Mouse (Mus musculus) ES-E14 (cell line): ENCODE measurements at regions not wholly inside any gene's neighbourhood (a gene's known extent, or its start where the extent isn't known, plus 50 kb on each side); places are given as distances from the start of the nearest gene placed in this dataset.

Experiments
- CHD2 ChIP-seq: IDR thresholded peaks from 2 replicates; pipeline ENCODE4 v1.6.1; 2014; ENCODE audit warnings: mild to moderate bottlenecking, low read depth, low read length, inconsistent platforms
- HCFC1 ChIP-seq: IDR thresholded peaks from 2 replicates; pipeline ENCODE4 v1.6.1; 2012; ENCODE audit warnings: low read length, inconsistent platforms, borderline replicate concordance; ENCODE audit not compliant: insufficient read depth
- MAFK ChIP-seq: IDR thresholded peaks from 2 replicates; pipeline ENCODE4 v1.6.1; 2014; ENCODE audit warnings: mild to moderate bottlenecking, low read depth, low read length, inconsistent platforms; ENCODE audit not compliant: insufficient read depth
- ZC3H11A ChIP-seq: IDR thresholded peaks from 2 replicates; pipeline ENCODE4 v1.6.1; 2012; ENCODE audit warnings: low read depth, mild to moderate bottlenecking, inconsistent platforms, low read length, borderline replicate concordance
- ZNF384 ChIP-seq: IDR thresholded peaks from 2 replicates; pipeline ENCODE4 v1.6.1; 2012; ENCODE audit warnings: low read depth, low read length, inconsistent platforms

DNA sequence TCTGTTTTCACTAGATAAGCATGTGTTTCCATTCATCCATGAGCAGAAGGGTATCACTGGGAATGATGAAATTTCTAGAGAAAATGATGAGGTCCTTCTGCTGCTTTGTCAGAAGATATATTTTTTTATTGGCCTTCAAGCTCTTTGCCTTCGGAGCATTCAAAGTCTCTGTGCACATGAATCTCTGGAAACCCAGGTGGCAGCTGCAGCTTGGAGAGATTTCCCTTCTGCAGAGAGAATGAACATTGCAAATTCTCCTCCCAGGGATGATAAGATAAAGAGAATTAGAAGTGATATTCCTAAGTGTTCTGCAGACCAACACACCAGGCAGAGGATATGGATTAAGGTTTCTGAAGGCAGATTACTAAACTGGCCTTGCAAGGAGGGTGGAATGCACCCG is 224.2 kb downstream of the 9330182O14Rik start:
- TF ChIP-seq CHD2 (no peak), MAFK (no peak), ZNF384 (no peak), ZC3H11A (no peak), HCFC1 (no peak)
